Mouse (Mus musculus): ENCODE results near the gene 9530077C05Rik.

- no peak for TF ChIP-seq POLR2A (IDR thresholded peaks at IDR 0.05; ENCODE audit: low read depth, low read length)
- TF ChIP-seq CTCF (IDR thresholded peaks at IDR 0.05; ENCODE audit: extremely low read depth, insufficient read length, insufficient replicate concordance, low read depth, low read length) = no peak
Observed at GRCm38 (mm10) chr9:22433221-22433620, 21.9 kb downstream of the 9530077C05Rik start.
